Mouse (Mus musculus) heart, adult 2 months (tissue): ENCODE measurements around the gene Krtap12-1.
"Not testable (repeated sequence)": the region's sequence is repeated elsewhere in the genome, so short reads cannot be mapped to it uniquely, and the experiment has no call there.

ENCODE experiments used
- CTCF ChIP-seq: fragments of 200-600 bp; IDR thresholded peaks from 2 replicates; pipeline ENCODE4 v1.8.1; 2022; ENCODE audit warnings: antibody characterized with exemption, mild to moderate bottlenecking, moderate library complexity
- EP300 ChIP-seq: fragments of 200-500 bp; IDR thresholded peaks from 2 replicates; pipeline ENCODE4 v1.6.1; 2011; ENCODE audit warnings: low read depth, low read length, control low read depth; ENCODE audit not compliant: insufficient read depth
- POLR2A ChIP-seq: fragments of 200-500 bp; IDR thresholded peaks from 2 replicates; pipeline ENCODE4 v1.6.1; 2011; ENCODE audit warnings: mild to moderate bottlenecking, low read depth, low read length, control low read depth; ENCODE audit not compliant: insufficient read depth

DNA sequence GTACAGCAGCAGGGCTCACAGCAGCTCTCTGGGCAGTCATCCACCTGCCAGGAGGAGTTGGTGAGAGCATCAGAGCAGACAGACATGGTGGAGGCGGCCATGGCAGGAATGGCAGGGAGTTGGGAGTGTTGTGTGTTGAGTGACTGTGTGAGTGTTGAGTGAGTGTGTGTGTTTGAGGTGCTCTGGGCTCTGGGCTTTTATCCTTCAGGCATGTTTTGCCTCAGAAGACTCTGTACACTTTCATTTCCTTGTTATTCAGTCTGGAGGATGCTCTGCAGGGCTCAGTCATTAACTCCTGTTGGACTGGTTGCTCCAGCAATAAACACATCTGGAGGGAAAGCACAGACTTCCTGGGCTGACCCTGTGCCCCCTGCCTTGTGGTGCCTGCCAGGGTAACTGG is 39.2 kb downstream of the Krtap12-1 start, which contains the start of gene Gm3233:
- TF ChIP-seq CTCF, EP300, POLR2A: not testable (repeated sequence)
